Mouse (Mus musculus): Measurements from ENCODE around the gene Gpr21.

- TF ChIP-seq CTCF (IDR thresholded peaks at IDR 0.05; ENCODE audit: borderline replicate concordance, insufficient read depth, low read depth, low read length) (peak; percentile 77), POLR2A (IDR thresholded peaks at IDR 0.05; ENCODE audit: borderline replicate concordance, insufficient read depth, low read length) (no peak)
Observed at GRCm38 (mm10) chr2:37516922-37517462, 860 bp downstream of the Gpr21 start.

Data from cerebellum, adult 2 months (tissue).